Mouse (Mus musculus) fat pad, adult 2 months (tissue): ENCODE results near the gene Gm49405.
"Not testable (repeated sequence)": the region's sequence is repeated elsewhere in the genome, so short reads cannot be mapped to it uniquely, and the experiment has no call there.

Experiments
- DNase-seq: peaks from one replicate; pipeline ENCODE4 v3.0.0-alpha.2; 2011; ENCODE audit warnings: low read depth, low spot score; ENCODE audit errors: extremely low read depth

The Gm49405 gene

GRCm38 (mm10) chr19:4046866-4047254, 46.4 kb downstream of the Gm49405 start:
- no peak for DNase-seq

- DNase-seq: peak; percentile 45
These were observed 47.4 kb downstream of the Gm49405 start for GRCm38 (mm10) chr19:4047859-4048258.

GRCm38 (mm10) chr19:4049069-4049468, 48.6 kb downstream of the Gm49405 start:
- DNase-seq: not testable (repeated sequence)

GRCm38 (mm10) chr19:4051016-4051415, 50.6 kb downstream of the Gm49405 start:
- DNase-seq: no peak

- DNase-seq: no peak
These were observed 51.5 kb downstream of the Gm49405 start for GRCm38 (mm10) chr19:4051741-4052515.

- no peak for DNase-seq
These were observed 52.1 kb downstream of the Gm49405 start for GRCm38 (mm10) chr19:4052516-4053030.

- no peak for DNase-seq
These were observed 54.2 kb downstream of the Gm49405 start for GRCm38 (mm10) chr19:4054613-4055012.
